Mouse (Mus musculus) myocyte (in vitro differentiated cells): ENCODE results near the gene Bcas3. TPM values are rescaled to one million over a fixed set of nuclear protein-coding genes. Genes with fewer than 3 reads are reported as not detected.

Experiments
- H3K27me3 ChIP-seq: one replicate; pipeline ENCODE4 v1.6.1; 2011; ENCODE audit not compliant: control insufficient read depth, insufficient read depth, insufficient read length
- H3K36me3 ChIP-seq: one replicate; pipeline ENCODE4 v1.6.1; 2011; ENCODE audit not compliant: control insufficient read depth, insufficient read depth
- H3K4me2 ChIP-seq: one replicate; pipeline ENCODE4 v1.6.1; 2011; ENCODE audit warnings: low read depth, control low read depth
- H3K4me3 ChIP-seq: one replicate; pipeline ENCODE4 v1.5.1; 2011; ENCODE audit warnings: mild to moderate bottlenecking, control low read depth, moderate library complexity
- H3K79me2 ChIP-seq: one replicate; pipeline ENCODE4 v1.6.1; 2011; ENCODE audit not compliant: control insufficient read depth, insufficient read depth
- H3ac ChIP-seq: one replicate; pipeline ENCODE4 v1.6.1; 2011; ENCODE audit not compliant: control insufficient read depth, insufficient read length
- CEBPB ChIP-seq: IDR thresholded peaks from 2 replicates; pipeline ENCODE4 v1.6.1; 2011; ENCODE audit warnings: mild to moderate bottlenecking, moderate library complexity; ENCODE audit not compliant: poor library complexity, insufficient read depth, severe bottlenecking
- E2F4 ChIP-seq: IDR thresholded peaks from one replicate; pipeline ENCODE4 v1.6.1; 2011; ENCODE audit warnings: mild to moderate bottlenecking, control low read depth, moderate library complexity; ENCODE audit not compliant: insufficient read depth
- MAX ChIP-seq: IDR thresholded peaks from one replicate; pipeline ENCODE4 v1.6.1; 2011; ENCODE audit warnings: low read depth, mild to moderate bottlenecking, control low read depth
- MYOD1 ChIP-seq, 3 experiments: IDR thresholded peaks; one replicate each; pipeline ENCODE4 v1.6.1; 2011; ENCODE audit warnings: control low read depth in 2 of 3, low read depth in 2 of 3, mild to moderate bottlenecking in 2 of 3, moderate library complexity in 1 of 3; ENCODE audit not compliant: insufficient read length in 2 of 3, control insufficient read depth in 1 of 3
- MYOG ChIP-seq, 3 experiments: IDR thresholded peaks; one replicate each; pipeline ENCODE4 v1.6.1; 2011; ENCODE audit warnings: control low read depth in 2 of 3, low read depth in 2 of 3, mild to moderate bottlenecking in 2 of 3; ENCODE audit not compliant: insufficient read length in 2 of 3, control insufficient read depth in 1 of 3, insufficient read depth in 1 of 3
- POLR2A ChIP-seq: IDR thresholded peaks from one replicate; pipeline ENCODE4 v1.6.1; 2011; ENCODE audit warnings: low read depth, mild to moderate bottlenecking, control low read depth, moderate library complexity; ENCODE audit not compliant: insufficient read length
- POLR2AphosphoS2 ChIP-seq: IDR thresholded peaks from one replicate; pipeline ENCODE4 v1.6.1; 2011; ENCODE audit warnings: low read depth, control low read depth; ENCODE audit not compliant: insufficient read length
- REST ChIP-seq: IDR thresholded peaks from one replicate; pipeline ENCODE4 v1.6.1; 2011; ENCODE audit warnings: mild to moderate bottlenecking, control low read depth, moderate library complexity; ENCODE audit not compliant: insufficient read depth, insufficient read length
- SRF ChIP-seq: IDR thresholded peaks from one replicate; pipeline ENCODE4 v1.6.1; 2011; ENCODE audit warnings: low read depth; ENCODE audit not compliant: control insufficient read depth, insufficient read length
- TCF12 ChIP-seq: IDR thresholded peaks from one replicate; pipeline ENCODE4 v1.6.1; 2011; ENCODE audit warnings: mild to moderate bottlenecking, control low read depth; ENCODE audit not compliant: poor library complexity, insufficient read depth, severe bottlenecking
- TCF3 ChIP-seq: IDR thresholded peaks from one replicate; pipeline ENCODE4 v1.6.1; 2011; ENCODE audit warnings: low read depth, control low read depth; ENCODE audit not compliant: insufficient read length
- USF1 ChIP-seq: IDR thresholded peaks from one replicate; pipeline ENCODE4 v1.6.1; 2011; ENCODE audit warnings: low read depth, mild to moderate bottlenecking, control low read depth, moderate library complexity
- polyA plus RNA-seq: library from polyadenylated mRNA; unstranded; fragments of >200 nt; fragmentation: generic; extraction: Trizol; gene quantifications from one replicate; pipeline ENCODE4 v1.2.1, GENCODE M21; 2012; ENCODE audit warnings: missing spikeins

Bcas3 gene
- polyA plus RNA-seq, 1 experiment: 30.1 TPM

DNA sequence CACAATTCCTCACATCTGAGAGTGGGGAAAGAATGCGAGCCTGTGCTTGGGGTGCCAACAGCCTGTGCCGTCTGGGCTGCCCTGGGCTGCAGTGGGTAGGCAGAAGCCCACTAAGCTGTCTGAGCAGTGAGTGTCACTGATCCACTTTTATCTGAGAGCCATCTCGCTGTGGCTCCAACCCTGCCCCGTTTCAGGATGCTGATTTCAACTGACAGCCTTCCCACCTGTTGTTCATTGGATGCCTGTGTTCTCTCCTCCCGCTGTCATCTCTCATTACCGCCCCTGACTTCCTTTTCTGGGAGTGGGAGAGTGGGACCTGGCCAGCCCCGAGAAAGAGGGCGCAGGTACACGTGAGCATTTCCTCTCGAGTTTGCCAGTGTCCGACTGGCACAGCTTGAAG lies 398.2 kb downstream of the Bcas3 start:
- no peaks in the 10 kb centered on the region for H3K36me3 ChIP-seq
- no peaks in the 10 kb centered on the region for H3K27me3 ChIP-seq
- TF ChIP-seq REST (no peak), MYOD1 (IDR thresholded peaks at IDR 0.05; ENCODE audit: control insufficient read depth in 1 of 3, insufficient read length in 2 of 3, low read depth in 2 of 3) (peak in 1 of 3 experiments; percentile 55)

GRCm38 (mm10) chr11:85754631-85755502 lies 401.9 kb downstream of the Bcas3 start:
- no peak overlapping the region for H3ac ChIP-seq
- TF ChIP-seq TCF3 (no peak), MYOD1 (IDR thresholded peaks at IDR 0.05; ENCODE audit: control insufficient read depth in 1 of 3, insufficient read length in 2 of 3, low read depth in 2 of 3) (no peak), POLR2AphosphoS2 (no peak), REST (no peak), SRF (no peak), E2F4 (no peak), USF1 (no peak), CEBPB (no peak), POLR2A (no peak), MAX (no peak), TCF12 (no peak)
- no peaks in the 10 kb centered on the region for H3K79me2 ChIP-seq
- H3K4me3 ChIP-seq: no peak overlapping the region
- H3K36me3 ChIP-seq: no peaks in the 10 kb centered on the region
- no peaks in the 10 kb centered on the region for H3K27me3 ChIP-seq
- no peak overlapping the region for H3K4me2 ChIP-seq

More for the DNA sequence above, 398.2 kb downstream of the Bcas3 start:
- H3ac ChIP-seq: no peak overlapping the region
- no peak overlapping the region for H3K4me2 ChIP-seq
- H3K4me3 ChIP-seq: no peak overlapping the region
- no peaks in the 10 kb centered on the region for H3K79me2 ChIP-seq

GRCm38 (mm10) chr11:85755503-85756044 lies 402.6 kb downstream of the Bcas3 start:
- Histone ChIP-seq H3K79me2 (no peaks in the 10 kb centered on the region), H3K4me2 (no peak overlapping the region), H3K27me3 (no peaks in the 10 kb centered on the region), H3K4me3 (no peak overlapping the region), H3ac (no peak overlapping the region), H3K36me3 (no peaks in the 10 kb centered on the region)
- TF ChIP-seq SRF: no peak

DNA sequence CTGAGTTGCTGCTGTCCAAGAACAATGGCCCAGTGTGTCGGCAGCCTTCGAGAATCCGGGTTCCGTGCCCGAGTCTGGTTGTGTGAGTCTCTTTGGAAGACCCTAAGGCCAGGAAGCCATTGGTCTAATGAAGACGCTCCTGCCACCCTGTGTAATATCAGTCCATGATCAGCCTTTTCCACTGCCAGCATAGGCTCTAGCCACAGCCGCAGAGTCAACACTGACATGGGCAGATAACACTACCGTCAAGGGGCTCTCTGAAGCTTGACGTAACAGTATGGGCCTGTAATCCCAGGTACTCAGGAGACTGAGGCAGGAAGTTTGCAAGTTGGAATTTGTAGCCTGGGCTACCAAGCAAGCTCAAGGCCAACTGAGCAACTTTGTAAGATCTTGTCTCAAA lies 405.9 kb downstream of the Bcas3 start:
- TF ChIP-seq MYOD1 (IDR thresholded peaks at IDR 0.05; ENCODE audit: control insufficient read depth in 1 of 3, insufficient read length in 2 of 3, low read depth in 2 of 3) (no peak), REST (no peak), MAX (no peak), TCF12 (no peak), POLR2A (no peak), SRF (no peak), USF1 (no peak), POLR2AphosphoS2 (no peak), TCF3 (no peak), CEBPB (no peak), MYOG (IDR thresholded peaks at IDR 0.05; ENCODE audit: control insufficient read depth in 1 of 3, insufficient read depth in 1 of 3, insufficient read length in 2 of 3, low read depth in 2 of 3) (no peak), E2F4 (no peak)
- no peak overlapping the region for H3K4me3 ChIP-seq
- no peaks in the 10 kb centered on the region for H3K27me3 ChIP-seq
- H3K79me2 ChIP-seq: no peaks in the 10 kb centered on the region
- no peak overlapping the region for H3K4me2 ChIP-seq
- H3ac ChIP-seq: no peak overlapping the region
- no peaks in the 10 kb centered on the region for H3K36me3 ChIP-seq

GRCm38 (mm10) chr11:85759634-85760439 lies 406.9 kb downstream of the Bcas3 start:
- H3K36me3 ChIP-seq: no peaks in the 10 kb centered on the region
- no peaks in the 10 kb centered on the region for H3K79me2 ChIP-seq
- H3ac ChIP-seq: no peak overlapping the region
- no peaks in the 10 kb centered on the region for H3K27me3 ChIP-seq
- no peak overlapping the region for H3K4me2 ChIP-seq
- no peak for TF ChIP-seq CEBPB
- TF ChIP-seq TCF12: no peak
- no peak for TF ChIP-seq E2F4
- no peak for TF ChIP-seq MYOD1 (IDR thresholded peaks at IDR 0.05; ENCODE audit: control insufficient read depth in 1 of 3, insufficient read length in 2 of 3, low read depth in 2 of 3)
- TF ChIP-seq MAX: no peak
- no peak for TF ChIP-seq POLR2A
- TF ChIP-seq TCF3: no peak
- TF ChIP-seq SRF: no peak
- no peak for TF ChIP-seq REST
- TF ChIP-seq USF1: no peak
- no peak for TF ChIP-seq MYOG (IDR thresholded peaks at IDR 0.05; ENCODE audit: control insufficient read depth in 1 of 3, insufficient read depth in 1 of 3, insufficient read length in 2 of 3, low read depth in 2 of 3)
- TF ChIP-seq POLR2AphosphoS2: no peak
- H3K4me3 ChIP-seq: no peak overlapping the region
